Mouse (Mus musculus): ENCODE data around the gene Syde2. TPM values are rescaled to one million over a fixed set of nuclear protein-coding genes. Genes with fewer than 3 reads are reported as not detected.

Gene Syde2
- polyA plus RNA-seq, 1 experiment from 2014 or later = 2.6 TPM

DNA sequence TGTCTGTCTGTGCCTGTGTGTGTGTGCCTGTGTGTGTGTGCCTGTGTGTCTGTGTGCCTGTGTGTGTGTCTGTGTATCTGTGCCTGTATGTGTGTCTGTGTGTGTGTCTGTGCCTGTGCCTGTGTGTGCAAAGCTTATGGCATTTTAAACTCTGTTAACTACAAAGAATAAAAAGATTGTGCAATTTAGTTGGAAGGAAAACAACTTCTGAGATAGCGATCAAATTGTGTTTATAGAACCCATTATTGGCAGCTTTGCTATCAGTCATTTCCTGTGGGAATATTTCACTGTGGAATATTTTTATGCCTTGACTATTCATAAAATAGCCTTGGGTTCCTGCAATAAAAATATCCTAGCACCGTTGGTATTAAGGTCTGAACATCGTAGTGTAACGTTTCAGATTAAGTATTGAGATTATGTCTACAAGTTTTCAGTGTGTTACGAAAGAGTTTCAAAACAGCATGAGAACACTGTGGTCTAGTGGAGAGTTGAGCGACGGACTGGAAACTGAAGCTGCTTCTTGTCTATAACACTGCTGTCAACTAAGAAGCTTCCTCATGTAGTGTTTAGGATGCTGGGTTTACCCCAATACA lies 2.2 kb upstream of the Syde2 start:
- Histone ChIP-seq H3K4me2 (replicated peaks; ENCODE audit: low read depth, low read length) (no peak overlapping the region), H3K27ac (ENCODE audit: low read depth, low read length) (no peak overlapping the region), H3K9me3 (ENCODE audit: control insufficient read depth, low read length) (no peaks in the 10 kb centered on the region), H3K36me3 (ENCODE audit: control insufficient read depth, insufficient read depth, low read length) (no peaks in the 10 kb centered on the region), H3K4me1 (ENCODE audit: control insufficient read depth, insufficient read depth, low read length) (0 out of 2 replicates have a peak, but pooled peaks cover 7% of the 10 kb centered on the region), H3K27me3 (ENCODE audit: control insufficient read depth, insufficient read depth, low read length) (peaks cover 10% of the 10 kb centered on the region), H3K4me3 (ENCODE audit: low read length) (no peak overlapping the region), H3K9ac (ENCODE audit: low read depth, low read length) (no peak overlapping the region)
- WGBS = 78% methylated on average over 7 of the region's 7 CpGs
- ATAC-seq (ENCODE audit: low FRiP score, low TSS enrichment) = no peak

DNA sequence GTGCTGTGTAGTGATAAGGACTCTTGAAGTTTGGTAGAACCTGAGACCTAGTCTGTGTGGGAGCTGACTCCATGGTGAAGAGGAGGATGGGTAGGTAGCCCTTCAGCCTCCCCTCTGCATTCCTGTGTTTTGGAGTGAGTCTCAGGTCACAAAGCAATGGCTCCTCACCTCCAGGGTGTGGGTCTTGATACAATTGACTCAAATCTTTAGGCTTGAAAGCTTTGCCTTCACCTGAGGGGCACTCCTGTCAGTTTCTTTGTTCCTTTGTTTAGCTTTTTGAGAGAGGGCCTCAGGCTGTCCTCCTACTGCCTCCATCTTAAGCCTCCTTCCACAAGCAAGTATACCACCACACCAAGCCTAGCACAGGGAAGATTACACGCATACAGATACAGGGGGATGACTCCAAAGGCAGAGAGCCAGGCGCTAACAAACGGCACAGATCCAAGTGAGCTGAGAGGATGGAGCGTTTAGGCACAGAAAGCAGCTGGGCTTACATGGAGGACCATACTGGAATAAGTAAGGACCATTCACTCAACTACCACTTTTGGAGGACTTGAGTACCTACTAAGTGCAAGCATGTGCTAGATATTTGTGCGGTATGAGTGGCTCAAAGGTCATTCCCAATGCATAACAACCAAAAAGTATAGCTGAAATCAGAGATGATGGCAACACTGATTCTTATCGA lies 1.2 kb upstream of the Syde2 start:
- Histone ChIP-seq H3K9me3 (ENCODE audit: control insufficient read depth, low read length) (no peaks in the 10 kb centered on the region), H3K4me1 (ENCODE audit: control insufficient read depth, insufficient read depth, low read length) (0 out of 2 replicates have a peak, but pooled peaks cover 7% of the 10 kb centered on the region), H3K27me3 (ENCODE audit: control insufficient read depth, insufficient read depth, low read length) (peaks cover 10% of the 10 kb centered on the region), H3K4me3 (ENCODE audit: low read length) (peak overlapping the region; percentile 77), H3K36me3 (ENCODE audit: control insufficient read depth, insufficient read depth, low read length) (no peaks in the 10 kb centered on the region), H3K9ac (ENCODE audit: low read depth, low read length) (no peak overlapping the region), H3K27ac (ENCODE audit: low read depth, low read length) (no peak overlapping the region), H3K4me2 (replicated peaks; ENCODE audit: low read depth, low read length) (no peak overlapping the region)
- no peak for ATAC-seq (ENCODE audit: low FRiP score, low TSS enrichment)
- 72% methylated on average over 6 of the region's 6 CpGs for WGBS

DNA sequence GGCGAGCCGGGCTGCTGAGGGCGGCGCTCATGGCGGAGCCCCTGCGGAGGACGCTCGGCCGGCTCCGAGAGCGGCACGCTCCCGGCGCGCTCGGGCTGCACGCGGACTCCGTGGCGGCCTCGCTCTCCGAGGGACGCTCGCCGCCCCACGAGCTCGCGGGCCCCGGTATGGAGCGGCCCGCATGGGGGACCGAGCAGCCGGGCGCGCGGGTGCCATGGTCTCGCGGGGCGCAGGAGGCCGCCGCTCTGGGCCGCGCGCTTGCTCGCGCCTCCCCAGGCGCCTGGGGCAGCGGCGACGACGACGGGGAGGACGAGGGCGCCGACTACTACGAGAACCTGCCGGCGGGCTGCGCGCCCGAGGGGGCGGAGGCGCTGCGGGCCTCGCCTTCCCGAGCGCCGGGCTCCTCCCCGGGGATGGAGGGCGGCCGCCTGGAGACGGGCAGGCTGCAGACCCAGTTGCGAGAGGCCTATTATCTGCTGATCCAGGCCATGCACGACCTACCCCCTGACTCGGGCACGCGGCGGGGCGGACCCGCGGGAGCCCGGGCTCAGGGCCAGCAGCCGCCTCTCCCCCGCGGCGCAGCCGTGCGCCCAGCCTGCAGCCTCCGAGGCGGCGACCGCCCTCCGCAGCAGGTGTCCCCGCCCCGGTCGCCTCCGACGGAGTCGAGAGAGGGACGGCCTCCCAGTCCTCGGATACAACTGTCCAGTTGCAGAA lies 457 bp downstream of the Syde2 start:
- 0 out of 2 replicates have a peak, but pooled peaks cover 12% of the 10 kb centered on the region for H3K4me1 ChIP-seq (ENCODE audit: control insufficient read depth, insufficient read depth, low read length)
- peak overlapping the region; percentile 77 for H3K4me3 ChIP-seq (ENCODE audit: low read length)
- no peaks in the 10 kb centered on the region for H3K9me3 ChIP-seq (ENCODE audit: control insufficient read depth, low read length)
- peak overlapping the region; percentile 89 for H3K9ac ChIP-seq (ENCODE audit: low read depth, low read length)
- H3K27me3 ChIP-seq (ENCODE audit: control insufficient read depth, insufficient read depth, low read length) = peaks cover 10% of the 10 kb centered on the region
- peak overlapping the region; percentile 84 for H3K4me2 ChIP-seq (replicated peaks; ENCODE audit: low read depth, low read length)
- no peaks in the 10 kb centered on the region for H3K36me3 ChIP-seq (ENCODE audit: control insufficient read depth, insufficient read depth, low read length)
- peak; percentile 83 for ATAC-seq (ENCODE audit: low FRiP score, low TSS enrichment)
- WGBS = under 1% methylated on average over 69 of the region's 101 CpGs
- H3K27ac ChIP-seq (ENCODE audit: low read depth, low read length) = peak overlapping the region; percentile 91

DNA sequence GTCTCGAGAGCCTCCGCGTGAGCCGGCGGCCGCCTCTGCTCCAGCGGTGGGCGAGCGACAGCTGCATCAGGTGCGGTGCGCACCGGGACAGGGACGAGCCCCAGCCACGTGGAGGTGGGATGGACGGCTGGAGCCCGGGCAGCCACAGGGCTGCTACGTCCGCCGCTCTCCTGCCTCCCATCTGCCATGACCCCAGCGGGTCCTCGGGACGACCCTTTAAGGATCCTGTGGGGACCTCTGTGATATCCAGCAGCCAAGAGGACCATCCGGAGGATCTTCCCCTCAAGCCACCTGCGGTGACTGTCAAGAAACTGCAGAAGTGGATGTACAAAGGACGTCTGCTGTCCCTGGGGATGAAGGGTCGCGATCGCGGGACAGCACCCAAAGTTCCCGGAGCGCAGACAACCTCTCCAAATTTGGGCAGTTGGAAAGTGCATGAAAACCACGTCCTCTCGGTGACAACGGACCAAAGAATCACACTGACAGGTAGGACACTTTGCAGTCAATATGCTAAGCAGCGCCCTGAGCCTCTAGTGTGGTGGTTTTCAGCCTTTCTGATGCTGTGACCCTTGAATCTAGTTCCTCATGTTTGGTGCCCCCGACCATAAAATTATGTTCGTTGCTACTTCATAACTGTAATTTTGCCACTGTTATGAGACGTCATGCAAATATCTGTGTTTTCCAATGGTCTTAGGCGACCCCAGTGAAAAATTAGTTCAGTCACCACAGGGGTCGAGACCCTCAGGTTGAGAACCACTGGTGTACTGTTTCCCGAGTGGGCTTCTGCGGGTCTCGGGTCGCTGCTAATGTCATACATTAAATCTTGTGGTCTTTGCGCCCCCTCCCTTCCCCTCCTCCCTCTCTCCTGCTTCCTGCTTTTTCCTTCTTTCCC lies 1.3 kb downstream of the Syde2 start:
- Histone ChIP-seq H3K27me3 (ENCODE audit: control insufficient read depth, insufficient read depth, low read length) (peaks cover 10% of the 10 kb centered on the region), H3K9me3 (ENCODE audit: control insufficient read depth, low read length) (no peaks in the 10 kb centered on the region), H3K27ac (ENCODE audit: low read depth, low read length) (peak overlapping the region; percentile 91; the same call in 1 of the 2 replicates), H3K36me3 (ENCODE audit: control insufficient read depth, insufficient read depth, low read length) (no peaks in the 10 kb centered on the region), H3K4me2 (replicated peaks; ENCODE audit: low read depth, low read length) (peak overlapping the region; percentile 84), H3K4me3 (ENCODE audit: low read length) (peak overlapping the region; percentile 77), H3K9ac (ENCODE audit: low read depth, low read length) (peak overlapping the region; percentile 89), H3K4me1 (ENCODE audit: control insufficient read depth, insufficient read depth, low read length) (0 out of 2 replicates have a peak, but pooled peaks cover 12% of the 10 kb centered on the region)
- under 1% methylated on average over 45 of the region's 45 CpGs for WGBS
- no peak; the same call in 1 of the 2 replicates for ATAC-seq (ENCODE audit: low FRiP score, low TSS enrichment)

DNA sequence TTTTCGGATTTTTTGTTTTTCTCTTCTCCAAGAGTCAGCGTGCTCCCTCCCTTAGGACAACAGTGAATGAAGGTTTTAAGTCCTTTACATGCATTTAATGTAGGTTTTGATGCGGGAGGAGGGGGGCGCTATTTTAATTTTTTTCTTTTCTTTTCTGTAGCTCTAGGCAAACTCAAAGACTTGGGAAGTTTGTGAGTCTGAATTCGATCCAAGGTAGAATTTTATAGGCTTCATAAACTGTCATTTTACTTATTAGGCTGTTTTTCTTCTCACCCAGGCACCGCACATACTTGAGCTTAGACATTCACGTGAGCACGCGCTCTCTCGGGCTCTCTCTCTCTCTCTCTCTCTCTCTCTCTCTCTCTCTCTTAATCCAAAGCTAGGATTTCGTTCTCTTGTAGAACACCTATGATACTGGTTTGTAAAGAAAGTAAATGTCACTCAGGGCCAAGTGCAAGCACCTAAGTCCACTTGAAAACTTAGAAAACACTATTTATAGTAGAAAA lies 2.0 kb downstream of the Syde2 start:
- H3K27me3 ChIP-seq (ENCODE audit: control insufficient read depth, insufficient read depth, low read length) = peaks cover 10% of the 10 kb centered on the region
- H3K36me3 ChIP-seq (ENCODE audit: control insufficient read depth, insufficient read depth, low read length) = no peaks in the 10 kb centered on the region
- H3K4me2 ChIP-seq (replicated peaks; ENCODE audit: low read depth, low read length) = peak overlapping the region; percentile 84
- no peak for ATAC-seq (ENCODE audit: low FRiP score, low TSS enrichment)
- H3K4me1 ChIP-seq (ENCODE audit: control insufficient read depth, insufficient read depth, low read length) = 0 out of 2 replicates have a peak, but pooled peaks cover 12% of the 10 kb centered on the region
- H3K4me3 ChIP-seq (ENCODE audit: low read length) = peak overlapping the region; percentile 77
- no peak overlapping the region for H3K27ac ChIP-seq (ENCODE audit: low read depth, low read length)
- no peaks in the 10 kb centered on the region for H3K9me3 ChIP-seq (ENCODE audit: control insufficient read depth, low read length)
- 7% methylated on average over 11 of the region's 11 CpGs for WGBS
- peak overlapping the region; percentile 89 for H3K9ac ChIP-seq (ENCODE audit: low read depth, low read length)

DNA sequence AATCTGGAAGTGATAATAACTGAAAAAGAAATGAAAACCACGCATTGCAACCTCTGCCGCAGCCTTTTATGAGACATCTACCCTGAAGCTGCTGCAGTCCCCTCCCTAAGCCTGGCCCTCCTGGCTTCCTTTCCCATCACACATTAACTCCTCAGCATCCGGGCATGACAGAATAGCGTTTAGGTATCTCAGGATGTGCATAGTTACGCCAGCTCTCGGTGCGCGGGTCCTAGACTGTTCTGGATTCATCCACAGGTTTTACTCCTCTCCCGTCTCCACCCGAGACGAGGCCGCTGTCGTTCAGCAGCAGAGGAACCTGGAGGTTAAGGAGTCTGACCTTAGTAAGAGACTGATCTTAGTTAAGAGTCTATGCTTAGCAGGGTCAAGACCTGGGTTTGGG lies 3.5 kb downstream of the Syde2 start:
- peaks cover 10% of the 10 kb centered on the region for H3K27me3 ChIP-seq (ENCODE audit: control insufficient read depth, insufficient read depth, low read length)
- H3K9me3 ChIP-seq (ENCODE audit: control insufficient read depth, low read length) = no peaks in the 10 kb centered on the region
- H3K27ac ChIP-seq (ENCODE audit: low read depth, low read length) = no peak overlapping the region
- no peak for ATAC-seq (ENCODE audit: low FRiP score, low TSS enrichment)
- H3K9ac ChIP-seq (ENCODE audit: low read depth, low read length) = no peak overlapping the region
- H3K4me3 ChIP-seq (ENCODE audit: low read length) = no peak overlapping the region
- WGBS = 74% methylated on average over 13 of the region's 13 CpGs
- H3K36me3 ChIP-seq (ENCODE audit: control insufficient read depth, insufficient read depth, low read length) = no peaks in the 10 kb centered on the region
- no peak overlapping the region for H3K4me2 ChIP-seq (replicated peaks; ENCODE audit: low read depth, low read length)
- 0 out of 2 replicates have a peak, but pooled peaks cover 12% of the 10 kb centered on the region for H3K4me1 ChIP-seq (ENCODE audit: control insufficient read depth, insufficient read depth, low read length)

DNA sequence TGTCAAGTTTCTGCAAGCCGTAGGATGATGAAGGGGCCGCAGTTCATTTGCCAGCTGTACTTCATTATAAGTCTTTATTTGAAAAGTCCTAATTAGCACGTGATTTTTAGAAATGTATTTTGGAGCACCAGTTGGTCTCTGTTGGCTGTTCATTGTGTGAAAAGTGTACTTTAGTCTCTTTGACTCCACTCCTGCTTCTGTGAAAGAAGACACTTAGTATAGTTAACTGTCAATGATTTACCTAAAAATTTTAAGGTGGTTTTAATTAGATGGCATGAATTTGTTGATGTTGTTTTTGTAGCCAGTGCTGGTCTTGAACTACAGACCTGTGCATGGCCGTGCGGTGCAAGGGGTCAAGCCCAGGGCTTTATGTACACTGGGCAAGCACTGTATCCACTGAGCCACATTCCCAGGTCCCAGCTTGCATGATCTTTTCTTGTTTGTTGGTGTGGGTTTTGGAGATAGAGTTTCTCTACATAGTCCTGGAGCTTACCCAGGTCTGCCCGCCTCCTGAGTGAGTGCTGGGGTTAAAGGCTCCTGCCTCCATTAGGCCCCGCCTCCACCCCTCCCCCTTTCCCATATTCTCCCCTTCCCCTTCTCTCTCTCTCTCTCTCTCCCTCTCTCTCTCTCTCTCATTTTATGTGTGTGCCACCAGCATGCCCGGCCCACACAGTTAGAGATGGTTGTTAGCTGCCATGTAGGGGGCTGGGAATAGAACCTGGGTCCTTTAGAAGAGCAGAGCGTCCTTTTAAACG lies 4.5 kb downstream of the Syde2 start:
- no peak overlapping the region for H3K9ac ChIP-seq (ENCODE audit: low read depth, low read length)
- no peak overlapping the region for H3K27ac ChIP-seq (ENCODE audit: low read depth, low read length)
- ATAC-seq (ENCODE audit: low FRiP score, low TSS enrichment) = no peak
- no peak overlapping the region for H3K4me3 ChIP-seq (ENCODE audit: low read length)
- WGBS = 87% methylated on average over 10 of the region's 10 CpGs
- H3K9me3 ChIP-seq (ENCODE audit: control insufficient read depth, low read length) = no peaks in the 10 kb centered on the region
- 0 out of 2 replicates have a peak, but pooled peaks cover 12% of the 10 kb centered on the region for H3K4me1 ChIP-seq (ENCODE audit: control insufficient read depth, insufficient read depth, low read length)
- no peaks in the 10 kb centered on the region for H3K36me3 ChIP-seq (ENCODE audit: control insufficient read depth, insufficient read depth, low read length)
- peaks cover 5% of the 10 kb centered on the region; the same call in 1 of the 2 replicates for H3K27me3 ChIP-seq (ENCODE audit: control insufficient read depth, insufficient read depth, low read length)
- no peak overlapping the region for H3K4me2 ChIP-seq (replicated peaks; ENCODE audit: low read depth, low read length)

DNA sequence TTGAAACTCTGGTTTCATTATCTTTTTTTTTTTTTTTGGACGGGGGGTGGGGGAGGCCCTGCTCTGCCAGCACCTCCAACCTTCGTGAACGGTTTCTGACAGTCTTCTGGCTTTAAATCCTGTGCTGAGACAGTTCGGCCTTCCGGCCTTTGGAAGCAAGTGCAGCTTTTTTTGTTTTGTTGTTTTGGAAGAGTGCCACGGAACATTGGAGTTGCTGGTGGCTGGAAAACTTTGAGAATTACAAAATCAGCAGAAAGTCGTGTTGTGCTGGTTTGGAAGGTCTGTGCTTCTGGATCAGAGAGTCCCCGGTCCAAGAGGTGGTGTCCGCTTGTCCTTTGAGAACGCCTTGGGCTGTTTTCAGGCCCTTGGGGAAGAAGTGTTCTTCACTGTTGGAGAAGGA lies 5.1 kb downstream of the Syde2 start:
- Histone ChIP-seq H3K4me2 (replicated peaks; ENCODE audit: low read depth, low read length) (no peak overlapping the region), H3K36me3 (ENCODE audit: control insufficient read depth, insufficient read depth, low read length) (no peaks in the 10 kb centered on the region), H3K9me3 (ENCODE audit: control insufficient read depth, low read length) (no peaks in the 10 kb centered on the region), H3K27me3 (ENCODE audit: control insufficient read depth, insufficient read depth, low read length) (peaks cover 5% of the 10 kb centered on the region; the same call in 1 of the 2 replicates), H3K9ac (ENCODE audit: low read depth, low read length) (no peak overlapping the region), H3K27ac (ENCODE audit: low read depth, low read length) (no peak overlapping the region), H3K4me3 (ENCODE audit: low read length) (no peak overlapping the region), H3K4me1 (ENCODE audit: control insufficient read depth, insufficient read depth, low read length) (0 out of 2 replicates have a peak, but pooled peaks cover 12% of the 10 kb centered on the region)
- ATAC-seq (ENCODE audit: low FRiP score, low TSS enrichment) = no peak
- 64% methylated on average over 10 of the region's 10 CpGs for WGBS

All from kidney, embryonic 14.5 days (tissue).